Mouse (Mus musculus) forebrain, embryonic 13.5 days (tissue): ENCODE measurements around the gene Gclm. TPM values are rescaled to one million over a fixed set of nuclear protein-coding genes. Genes with fewer than 3 reads are reported as not detected.
A peak's percentile ranks its signal among the peaks of the same experiment; 100 is the strongest.

Experiments used
- ATAC-seq: fragments of 200-750 bp; cut with Nextera tagmentation; 2 replicates; pipeline ENCODE4 v1.8.0; 2017
- H3K27ac ChIP-seq: fragments of 300-500 bp; sonication (generic); 2 replicates; pipeline ENCODE4 v1.5.1; 2015; ENCODE audit warnings: inconsistent platforms, mild to moderate bottlenecking, moderate library complexity
- H3K27me3 ChIP-seq: fragments of 300-500 bp; sonication (generic); 2 replicates; pipeline ENCODE4 v1.6.1; 2015; ENCODE audit warnings: mild to moderate bottlenecking, inconsistent platforms
- H3K36me3 ChIP-seq: fragments of 300-500 bp; sonication (generic); 2 replicates; pipeline ENCODE4 v1.6.1; 2015; ENCODE audit warnings: mild to moderate bottlenecking, inconsistent platforms; ENCODE audit not compliant: poor library complexity, severe bottlenecking
- H3K4me1 ChIP-seq: fragments of 300-500 bp; sonication (generic); 2 replicates; pipeline ENCODE4 v1.6.1; 2015; ENCODE audit warnings: inconsistent platforms
- H3K4me2 ChIP-seq: fragments of 300-500 bp; sonication (generic); 2 replicates; pipeline ENCODE4 v1.6.1; 2015; ENCODE audit warnings: inconsistent platforms, mild to moderate bottlenecking, moderate library complexity
- H3K4me3 ChIP-seq: fragments of 300-500 bp; sonication (generic); 2 replicates; pipeline ENCODE4 v1.5.1; 2015; ENCODE audit warnings: mild to moderate bottlenecking, inconsistent platforms
- H3K9ac ChIP-seq: fragments of 300-500 bp; sonication (generic); 2 replicates; pipeline ENCODE4 v1.6.1; 2015; ENCODE audit warnings: mild to moderate bottlenecking, inconsistent platforms
- H3K9me3 ChIP-seq: fragments of 300-500 bp; sonication (generic); replicated peaks from 2 replicates; pipeline ENCODE4 v1.6.1; 2016; ENCODE audit warnings: inconsistent platforms
- WGBS: fragments of 180-500 bp; shearing (Covaris S2); methylation state at CpG from one replicate; pipeline ENCODE4 v1.1.7; 2015; 5-methylcytosine and 5-hydroxymethylcytosine counted together
- polyA plus RNA-seq: library from polyadenylated mRNA; unstranded; fragments of >200 nt; fragmentation: Nextera tagmentation; extraction: Ambion mirVana; gene quantifications from 2 replicates; pipeline ENCODE4 v1.2.1, GENCODE M21; 2015

Gclm gene
- 48.0 and 51.2 TPM in 2 replicates for polyA plus RNA-seq

GRCm38 (mm10) chr3:122245215-122245877, at the start of gene Gclm:
TSS of gene Gclm (plus strand) at chr3:122245557.
- H3K27me3 ChIP-seq, result no peaks in the 10 kb centered on the region
- peaks cover 21% of the 10 kb centered on the region for H3K4me1 ChIP-seq
- no peaks in the 10 kb centered on the region for H3K36me3 ChIP-seq
- peak within 1 kb of the TSS; percentile 91 for H3K9ac ChIP-seq
- WGBS, result 0% methylated on average over 66 of the region's 90 CpGs
- peak within 1 kb of the TSS; percentile 87 for H3K4me3 ChIP-seq
- no peaks in the 10 kb centered on the region for H3K9me3 ChIP-seq
- H3K4me2 ChIP-seq, result peak within 1 kb of the TSS; percentile 64
- ATAC-seq, result peak; percentile 99
- H3K27ac ChIP-seq, result peak within 1 kb of the TSS; percentile 95

GRCm38 (mm10) chr3:122196621-122197298, 48.6 kb upstream of the Gclm start:
- no peak for ATAC-seq
- WGBS, result 74% methylated on average over 4 of the region's 4 CpGs
- H3K4me2 ChIP-seq, result no peak overlapping the region

GRCm38 (mm10) chr3:122198532-122198931, 46.8 kb upstream of the Gclm start:
- no peak for ATAC-seq
- no peaks in the 10 kb centered on the region for H3K27me3 ChIP-seq
- no peak overlapping the region for H3K4me3 ChIP-seq
- H3K9ac ChIP-seq, result no peak overlapping the region
- no peaks in the 10 kb centered on the region for H3K9me3 ChIP-seq
- 81% methylated on average over 2 of the region's 2 CpGs for WGBS
- H3K27ac ChIP-seq, result no peak overlapping the region
- H3K4me2 ChIP-seq, result no peak overlapping the region
- peaks cover 11% of the 10 kb centered on the region for H3K4me1 ChIP-seq
- H3K36me3 ChIP-seq, result no peaks in the 10 kb centered on the region

More at GRCm38 (mm10) chr3:122196621-122197298, 48.6 kb upstream of the Gclm start:
- Histone ChIP-seq H3K27ac (no peak overlapping the region), H3K9me3 (no peaks in the 10 kb centered on the region), H3K27me3 (no peaks in the 10 kb centered on the region), H3K4me1 (peaks cover 8% of the 10 kb centered on the region), H3K36me3 (no peaks in the 10 kb centered on the region), H3K9ac (no peak overlapping the region), H3K4me3 (no peak overlapping the region)

GRCm38 (mm10) chr3:122198966-122199381, 46.4 kb upstream of the Gclm start:
- Histone ChIP-seq H3K27me3 (no peaks in the 10 kb centered on the region), H3K4me3 (no peak overlapping the region), H3K4me2 (no peak overlapping the region), H3K36me3 (no peaks in the 10 kb centered on the region), H3K4me1 (peaks cover 11% of the 10 kb centered on the region), H3K27ac (no peak overlapping the region), H3K9ac (no peak overlapping the region), H3K9me3 (no peaks in the 10 kb centered on the region)
- ATAC-seq, result peak; percentile 45; the same call in 1 of the 2 replicates
- 73% methylated on average over 8 of the region's 8 CpGs for WGBS

GRCm38 (mm10) chr3:122199600-122199999, 45.8 kb upstream of the Gclm start:
- peak; percentile 55; the same call in 1 of the 2 replicates for ATAC-seq
- Histone ChIP-seq H3K9ac (no peak overlapping the region), H3K27ac (no peak overlapping the region), H3K4me2 (no peak overlapping the region), H3K4me3 (no peak overlapping the region), H3K9me3 (no peaks in the 10 kb centered on the region), H3K27me3 (no peaks in the 10 kb centered on the region), H3K36me3 (no peaks in the 10 kb centered on the region), H3K4me1 (peaks cover 11% of the 10 kb centered on the region)
- WGBS, result 62% methylated on average over 4 of the region's 4 CpGs

- Histone ChIP-seq H3K4me3 (no peak overlapping the region), H3K4me2 (no peak overlapping the region)
Observed at GRCm38 (mm10) chr3:122200017-122200416, 45.3 kb upstream of the Gclm start.

GRCm38 (mm10) chr3:122200447-122200846, 44.9 kb upstream of the Gclm start:
- peak; percentile 50; the same call in 1 of the 2 replicates for ATAC-seq

More at GRCm38 (mm10) chr3:122200017-122200416, 45.3 kb upstream of the Gclm start:
- H3K36me3 ChIP-seq, result no peaks in the 10 kb centered on the region
- H3K9me3 ChIP-seq, result no peaks in the 10 kb centered on the region
- no peak overlapping the region for H3K27ac ChIP-seq
- H3K27me3 ChIP-seq, result no peaks in the 10 kb centered on the region
- no peak overlapping the region for H3K9ac ChIP-seq
- WGBS, result 88% methylated on average over 5 of the region's 5 CpGs
- no peak for ATAC-seq
- peaks cover 11% of the 10 kb centered on the region for H3K4me1 ChIP-seq

GRCm38 (mm10) chr3:122202307-122202732, 43.0 kb upstream of the Gclm start:
- H3K9ac ChIP-seq, result no peak overlapping the region
- H3K4me1 ChIP-seq, result peaks cover 15% of the 10 kb centered on the region
- H3K9me3 ChIP-seq, result no peaks in the 10 kb centered on the region
- ATAC-seq, result no peak
- no peak overlapping the region for H3K27ac ChIP-seq
- H3K4me3 ChIP-seq, result no peak overlapping the region
- H3K27me3 ChIP-seq, result no peaks in the 10 kb centered on the region
- WGBS, result 5% methylated on average over 5 of the region's 5 CpGs
- H3K36me3 ChIP-seq, result no peaks in the 10 kb centered on the region
- no peak overlapping the region for H3K4me2 ChIP-seq

More at GRCm38 (mm10) chr3:122200447-122200846, 44.9 kb upstream of the Gclm start:
- Histone ChIP-seq H3K9me3 (no peaks in the 10 kb centered on the region), H3K4me3 (no peak overlapping the region), H3K36me3 (no peaks in the 10 kb centered on the region), H3K27me3 (no peaks in the 10 kb centered on the region), H3K4me1 (peaks cover 11% of the 10 kb centered on the region), H3K9ac (no peak overlapping the region), H3K27ac (no peak overlapping the region), H3K4me2 (no peak overlapping the region)
- WGBS, result 41% methylated on average over 5 of the region's 5 CpGs

GRCm38 (mm10) chr3:122203675-122204329, 41.6 kb upstream of the Gclm start:
- Histone ChIP-seq H3K4me1 (peaks cover 15% of the 10 kb centered on the region), H3K36me3 (no peaks in the 10 kb centered on the region), H3K9ac (no peak overlapping the region), H3K27ac (no peak overlapping the region), H3K4me2 (no peak overlapping the region), H3K27me3 (no peaks in the 10 kb centered on the region), H3K9me3 (no peaks in the 10 kb centered on the region), H3K4me3 (no peak overlapping the region)
- no peak for ATAC-seq
- 87% methylated on average over 9 of the region's 9 CpGs for WGBS

GRCm38 (mm10) chr3:122205753-122206152, 39.6 kb upstream of the Gclm start:
- Histone ChIP-seq H3K9ac (no peak overlapping the region), H3K4me1 (peaks cover 6% of the 10 kb centered on the region; the same call in 1 of the 2 replicates), H3K9me3 (no peaks in the 10 kb centered on the region), H3K27me3 (no peaks in the 10 kb centered on the region), H3K4me2 (no peak overlapping the region), H3K4me3 (no peak overlapping the region), H3K36me3 (no peaks in the 10 kb centered on the region), H3K27ac (no peak overlapping the region)
- ATAC-seq, result no peak
- 84% methylated on average over 6 of the region's 6 CpGs for WGBS

GRCm38 (mm10) chr3:122206279-122207070, 38.9 kb upstream of the Gclm start:
- no peaks in the 10 kb centered on the region for H3K36me3 ChIP-seq
- no peaks in the 10 kb centered on the region for H3K9me3 ChIP-seq
- ATAC-seq, result no peak
- H3K4me2 ChIP-seq, result no peak overlapping the region
- H3K4me3 ChIP-seq, result no peak overlapping the region
- no peaks in the 10 kb centered on the region for H3K27me3 ChIP-seq
- no peak overlapping the region for H3K27ac ChIP-seq
- 46% methylated on average over 8 of the region's 8 CpGs for WGBS
- H3K9ac ChIP-seq, result no peak overlapping the region
- peaks cover 6% of the 10 kb centered on the region; the same call in 1 of the 2 replicates for H3K4me1 ChIP-seq
